Mouse (Mus musculus) 416B (cell line): ENCODE measurements around the gene Zfp638.
A peak's percentile ranks its signal among the peaks of the same experiment; 100 is the strongest.
"Not testable (repeated sequence)": the region's sequence is repeated elsewhere in the genome, so short reads cannot be mapped to it uniquely, and the experiment has no call there.

Experiments used
- DNase-seq: peaks from one replicate; pipeline ENCODE4 v3.0.0; 2011; ENCODE audit warnings: low read depth

Zfp638 gene

DNA sequence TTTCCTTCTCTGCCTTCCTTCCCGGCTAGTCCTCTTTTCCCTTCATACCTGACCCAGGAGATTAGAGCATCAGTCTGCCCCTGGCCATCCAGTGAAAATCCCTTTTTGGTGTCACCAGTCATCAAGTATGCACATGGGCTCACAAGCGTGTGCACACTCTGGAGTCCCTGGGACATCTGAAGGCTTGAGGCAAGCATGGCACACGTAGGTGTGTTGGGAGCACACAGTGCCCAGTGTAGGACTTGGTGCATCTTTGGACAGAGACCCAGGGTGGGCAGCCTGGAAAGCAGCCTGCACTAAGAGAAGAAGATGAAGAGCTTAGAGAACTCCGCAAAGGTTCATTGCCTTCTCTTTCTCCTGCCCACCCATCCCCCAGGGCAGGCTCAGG is 143.0 kb downstream of the Zfp638 start:
- no peak for DNase-seq

DNA sequence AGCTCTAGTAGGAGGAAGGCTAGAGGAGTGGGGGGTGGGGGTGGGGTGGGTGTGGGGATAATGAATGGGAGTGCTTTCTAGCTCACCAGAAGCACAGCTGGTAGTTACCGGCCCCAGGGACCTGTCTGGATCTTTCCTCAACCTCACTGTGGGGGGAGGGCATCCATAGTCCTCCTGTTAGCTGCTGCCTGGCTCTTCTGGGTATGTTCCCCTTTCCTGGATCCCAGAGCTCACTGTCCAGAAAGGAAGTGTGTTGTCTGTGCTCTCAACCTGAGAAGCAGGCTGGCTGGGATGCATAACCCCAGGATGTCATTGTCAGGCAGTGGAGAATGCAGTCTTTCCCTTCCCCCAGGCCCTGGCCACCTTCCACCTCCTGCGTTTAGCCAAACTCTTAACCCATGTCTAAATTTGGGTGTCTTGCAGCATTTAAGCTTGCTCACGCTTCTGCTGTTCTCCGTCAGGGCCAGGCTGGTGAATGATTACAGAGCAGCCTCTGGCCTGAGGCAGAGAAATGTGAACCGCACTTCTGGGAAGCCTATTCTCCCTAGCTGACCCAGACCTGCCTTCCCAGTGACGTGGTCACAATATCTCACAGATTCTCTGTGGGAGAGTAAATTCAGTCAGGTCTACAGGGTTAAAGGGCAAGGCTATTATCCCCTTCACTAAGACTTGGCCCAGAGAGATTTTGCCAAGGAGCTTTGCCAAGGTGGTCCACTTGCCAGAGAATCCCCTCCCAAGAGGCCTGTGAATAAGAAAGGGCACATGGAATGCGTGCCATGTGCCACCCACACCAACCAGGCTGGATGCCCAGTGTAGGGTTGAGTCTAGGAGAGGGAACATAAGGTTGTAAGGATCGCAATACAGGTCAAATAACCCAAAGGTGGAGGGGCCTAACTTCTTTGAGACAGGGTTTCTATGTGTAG is 143.7 kb downstream of the Zfp638 start:
- no peak for DNase-seq

DNA sequence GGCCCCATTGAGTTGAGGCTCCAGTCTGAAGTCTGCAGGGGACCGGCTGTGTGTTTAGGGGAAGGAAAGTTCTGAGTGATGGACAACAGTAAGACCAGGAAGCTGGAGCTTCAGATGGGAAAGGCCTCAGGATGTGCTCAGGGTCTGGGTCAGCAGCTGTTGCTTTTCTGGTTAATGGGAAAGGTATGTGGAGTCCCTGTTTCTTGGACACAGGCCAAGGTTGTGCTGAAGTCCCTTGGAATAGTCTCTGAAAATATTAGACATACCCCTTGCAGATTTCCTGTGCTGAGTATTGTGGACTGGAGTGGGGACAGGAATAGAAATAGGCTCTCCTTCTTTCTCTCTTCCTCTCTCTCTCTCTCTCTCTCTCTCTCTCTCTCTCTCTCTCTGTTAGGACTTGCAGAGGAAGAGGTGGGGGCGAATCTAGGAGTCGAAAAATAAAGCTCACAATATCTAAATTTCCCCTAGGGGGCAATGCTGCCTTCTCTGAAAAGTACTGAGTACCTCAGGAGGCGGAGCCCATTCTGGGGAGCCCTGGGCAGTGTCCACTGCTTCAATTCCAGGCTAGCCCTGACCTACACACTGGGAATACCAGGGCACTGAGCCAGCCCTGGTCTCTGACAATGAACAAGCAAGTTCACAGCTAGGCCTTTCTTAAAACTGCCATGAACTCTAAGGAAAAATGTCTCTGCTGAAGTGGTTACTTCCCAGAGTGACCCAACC is 148.2 kb downstream of the Zfp638 start:
- DNase-seq = peak; percentile 52

DNA sequence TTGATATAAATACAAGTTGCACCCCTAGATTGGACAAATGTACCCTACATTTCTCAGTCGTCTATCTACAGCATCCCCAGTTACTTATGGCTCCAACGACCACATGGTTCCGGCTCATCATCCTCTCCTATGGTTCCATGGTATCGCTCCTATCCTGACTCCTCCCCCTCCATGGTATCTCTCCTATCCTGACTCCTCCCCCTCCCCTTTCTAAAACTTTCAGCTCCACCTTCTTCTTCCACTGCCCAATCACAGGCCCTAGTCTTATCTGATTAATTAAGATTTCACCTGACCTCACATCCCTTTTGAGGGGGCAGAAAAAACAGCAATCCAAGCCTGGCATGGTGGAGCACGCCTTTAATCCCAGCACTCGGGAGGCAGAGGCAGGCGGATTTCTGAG is 149.9 kb downstream of the Zfp638 start:
- DNase-seq = no peak

DNA sequence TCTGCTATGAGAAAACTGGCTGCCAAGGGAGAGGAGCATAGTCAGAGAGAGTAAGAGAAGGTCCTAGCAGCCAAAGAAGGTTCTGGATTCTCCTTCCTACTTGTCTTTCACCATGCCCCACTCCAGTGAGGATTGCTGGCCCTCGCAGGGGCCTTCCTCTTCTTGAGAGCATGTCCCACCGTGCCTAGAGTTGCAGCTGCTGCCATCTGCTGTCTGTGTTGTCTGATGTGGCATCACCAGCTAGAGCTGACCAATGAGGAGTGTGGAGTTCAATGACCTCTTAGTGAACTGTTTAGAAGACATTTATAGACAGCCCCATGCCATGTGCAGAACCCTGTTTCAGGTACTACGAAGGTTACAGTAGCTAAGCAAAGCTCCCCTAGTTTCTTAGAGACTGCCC is 150.5 kb downstream of the Zfp638 start:
- peak; percentile 59 for DNase-seq

DNA sequence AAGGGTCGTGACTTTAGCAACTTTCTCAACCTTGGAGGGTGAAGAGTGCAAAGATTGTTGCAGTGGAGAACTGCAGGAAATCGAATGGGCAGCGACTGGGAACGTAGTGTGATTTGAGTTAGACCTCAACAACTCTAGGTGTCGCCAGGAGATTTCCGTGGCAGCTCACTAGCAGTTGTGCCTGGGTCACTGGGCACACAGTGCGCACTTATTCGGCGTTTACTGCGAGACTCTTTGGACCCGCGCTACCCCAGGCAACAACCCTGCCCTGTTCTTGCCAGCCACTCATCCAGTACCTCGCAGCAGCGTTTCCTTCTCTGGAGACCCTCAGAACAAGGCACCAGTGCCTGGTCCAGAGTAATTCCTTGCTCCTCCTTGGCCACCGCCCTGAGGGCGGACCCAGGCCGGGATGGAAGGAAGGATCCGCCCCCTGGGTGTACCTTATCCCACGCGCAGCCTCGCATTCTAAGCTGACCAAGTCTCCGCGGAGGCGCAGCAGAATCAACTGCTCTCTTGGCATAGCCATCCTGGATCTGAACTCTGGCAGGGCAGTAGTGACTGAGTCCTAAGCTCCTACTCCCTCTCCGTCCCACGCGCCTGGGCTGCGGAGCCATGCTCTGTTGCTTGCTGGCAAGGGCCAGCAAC is 152.1 kb downstream of the Zfp638 start:
- no peak for DNase-seq

DNA sequence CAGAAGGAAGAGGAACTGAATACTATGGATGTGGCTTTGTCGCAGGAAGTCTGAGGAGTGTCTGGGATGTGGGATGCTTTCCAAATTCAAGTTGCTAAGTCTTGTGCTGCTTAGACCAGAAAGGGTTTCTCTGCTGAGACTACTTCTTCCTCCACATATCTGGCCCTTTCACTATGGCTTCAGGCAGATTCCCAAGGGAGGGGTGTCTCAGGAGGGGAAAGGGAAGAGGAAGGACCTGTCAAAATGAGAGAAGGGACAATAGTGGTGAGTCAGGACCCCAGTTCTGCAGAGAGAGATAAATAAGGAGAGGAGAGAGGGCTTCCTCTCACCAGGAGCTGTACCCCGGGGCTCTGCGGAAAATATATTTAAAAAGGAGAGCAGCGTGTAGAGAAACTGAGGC is 153.1 kb downstream of the Zfp638 start:
- DNase-seq = no peak

DNA sequence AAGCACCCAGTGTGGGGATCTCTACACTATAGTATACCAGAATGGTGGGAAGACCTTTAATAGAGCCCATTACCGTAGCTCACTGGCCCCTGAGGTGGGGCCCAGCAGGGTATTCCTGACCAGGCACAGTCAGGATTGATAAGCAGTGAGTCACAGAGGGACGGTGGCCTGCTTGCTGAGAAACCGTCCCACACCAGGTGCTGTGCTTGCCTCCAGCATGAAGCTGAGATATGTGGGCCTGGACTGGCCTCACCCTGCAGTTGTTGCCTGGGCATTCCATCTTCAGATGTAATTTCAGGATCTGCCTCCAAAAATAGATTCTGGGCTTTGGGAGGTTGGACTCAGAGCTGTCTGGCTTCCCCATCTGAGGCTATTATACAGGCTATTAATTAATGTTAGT is 155.1 kb downstream of the Zfp638 start:
- DNase-seq = no peak

DNA sequence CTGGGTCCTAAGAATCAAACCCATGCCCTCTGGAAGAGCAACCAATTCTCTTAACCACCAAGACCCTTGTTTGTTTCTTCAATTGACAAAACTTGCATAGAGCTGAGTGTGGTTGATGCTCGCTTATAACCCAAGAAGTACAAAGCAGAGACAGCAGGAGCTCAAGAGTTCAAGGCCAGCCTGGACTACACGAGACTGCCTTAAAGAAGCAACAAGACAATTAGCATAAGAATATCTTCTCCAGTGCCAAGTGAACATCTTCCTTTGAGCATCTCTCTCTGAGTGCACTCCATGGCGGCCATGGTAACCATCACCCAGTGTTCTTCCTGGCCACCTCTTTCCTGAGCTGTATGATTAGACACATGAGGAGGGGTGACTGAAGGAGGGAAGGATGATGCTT is 158.7 kb downstream of the Zfp638 start:
- no peak for DNase-seq

DNA sequence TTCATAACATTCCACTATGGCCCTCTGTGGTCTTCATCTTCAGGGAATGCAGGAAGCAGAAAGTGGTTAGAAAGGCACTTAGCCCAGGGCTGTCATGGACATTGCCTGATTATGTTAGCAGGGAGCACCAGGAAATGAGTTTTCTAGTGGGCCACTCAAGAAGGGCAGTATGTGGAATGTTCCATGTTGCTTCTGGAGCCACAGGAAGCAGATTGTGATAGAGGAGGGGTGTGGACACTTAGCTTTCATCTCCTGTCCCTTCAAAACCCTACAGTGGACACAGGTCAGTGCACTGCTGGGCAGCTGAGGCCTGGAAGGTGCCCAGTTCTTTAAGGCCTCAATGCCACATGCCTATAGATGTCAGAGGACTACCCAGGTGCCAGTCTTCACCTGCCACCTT is 161.9 kb downstream of the Zfp638 start:
- no peak for DNase-seq

DNA sequence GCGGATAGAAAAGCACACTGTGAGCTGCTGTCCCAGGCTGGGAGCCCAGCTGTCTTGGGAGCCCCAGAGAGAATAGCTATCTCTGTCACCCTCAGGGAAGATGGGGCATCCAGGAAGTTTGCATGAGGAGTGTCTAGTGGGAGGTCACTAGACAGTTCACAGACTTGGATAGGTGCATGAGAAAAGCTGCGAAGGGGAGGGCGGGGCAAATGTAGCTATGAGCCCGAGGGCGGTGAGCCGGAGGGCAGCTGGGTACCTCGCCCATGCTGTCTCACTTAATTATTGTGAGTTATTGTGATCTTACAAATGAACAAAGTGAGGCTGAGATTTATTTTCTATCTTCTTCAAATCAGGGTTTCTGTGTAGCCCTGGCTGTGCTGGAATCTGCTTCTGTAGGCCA is 162.9 kb downstream of the Zfp638 start:
- no peak for DNase-seq

DNA sequence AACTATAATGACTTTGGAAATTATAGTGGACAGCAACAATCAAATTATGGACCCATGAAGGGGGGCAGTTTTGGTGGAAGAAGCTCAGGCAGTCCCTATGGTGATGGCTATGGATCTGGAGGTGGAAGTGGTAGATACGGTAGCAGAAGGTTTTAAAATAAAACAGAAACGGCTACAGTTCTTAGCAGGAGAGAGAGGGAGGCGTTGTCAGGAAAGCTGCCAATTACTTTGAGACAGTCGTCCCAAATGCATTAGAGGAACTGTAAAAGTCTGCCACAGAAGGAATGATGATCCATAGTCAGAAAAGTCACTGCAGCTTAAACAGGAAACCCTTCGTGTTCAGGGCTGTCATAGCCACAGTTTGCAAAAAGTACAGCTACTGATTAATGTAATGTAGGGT is 165.6 kb downstream of the Zfp638 start:
- not testable (repeated sequence) for DNase-seq
